Mouse (Mus musculus): ENCODE measurements around the gene Tub. TPM values are rescaled to one million over a fixed set of nuclear protein-coding genes. Genes with fewer than 3 reads are reported as not detected.

The Tub gene
- polyA plus RNA-seq, 1 experiment: 0.49 TPM

DNA sequence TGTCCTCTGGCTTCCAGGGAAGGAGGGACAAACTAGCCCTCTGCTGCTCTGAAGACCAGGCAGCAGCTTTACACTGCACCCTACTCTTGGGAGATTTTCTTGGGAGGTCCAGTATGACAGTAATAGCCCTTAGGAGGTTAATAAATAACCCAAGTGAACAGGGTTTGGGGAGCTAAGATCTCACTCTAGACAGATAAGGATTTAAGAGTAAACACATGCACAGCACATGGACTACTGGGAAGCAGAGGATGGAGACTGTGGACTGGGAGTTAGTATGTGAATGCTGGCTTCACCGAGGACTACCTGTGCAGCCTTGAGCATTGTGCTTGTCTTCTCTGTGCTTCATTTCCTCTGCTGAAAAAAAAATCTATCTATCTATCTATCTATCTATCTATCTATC is 59.1 kb downstream of the Tub start:
- Histone ChIP-seq H3K4me3 (ENCODE audit: insufficient read depth, low read length) (no peak overlapping the region), H3K27ac (ENCODE audit: insufficient read depth, low read length) (no peak overlapping the region), H3K4me1 (ENCODE audit: control insufficient read depth, insufficient read depth, low read length) (no peaks in the 10 kb centered on the region)
- no peak for TF ChIP-seq CTCF (IDR thresholded peaks at IDR 0.05; ENCODE audit: borderline replicate concordance, insufficient read depth, low read length)
- TF ChIP-seq POLR2A (IDR thresholded peaks at IDR 0.05; ENCODE audit: low read depth, low read length): no peak

DNA sequence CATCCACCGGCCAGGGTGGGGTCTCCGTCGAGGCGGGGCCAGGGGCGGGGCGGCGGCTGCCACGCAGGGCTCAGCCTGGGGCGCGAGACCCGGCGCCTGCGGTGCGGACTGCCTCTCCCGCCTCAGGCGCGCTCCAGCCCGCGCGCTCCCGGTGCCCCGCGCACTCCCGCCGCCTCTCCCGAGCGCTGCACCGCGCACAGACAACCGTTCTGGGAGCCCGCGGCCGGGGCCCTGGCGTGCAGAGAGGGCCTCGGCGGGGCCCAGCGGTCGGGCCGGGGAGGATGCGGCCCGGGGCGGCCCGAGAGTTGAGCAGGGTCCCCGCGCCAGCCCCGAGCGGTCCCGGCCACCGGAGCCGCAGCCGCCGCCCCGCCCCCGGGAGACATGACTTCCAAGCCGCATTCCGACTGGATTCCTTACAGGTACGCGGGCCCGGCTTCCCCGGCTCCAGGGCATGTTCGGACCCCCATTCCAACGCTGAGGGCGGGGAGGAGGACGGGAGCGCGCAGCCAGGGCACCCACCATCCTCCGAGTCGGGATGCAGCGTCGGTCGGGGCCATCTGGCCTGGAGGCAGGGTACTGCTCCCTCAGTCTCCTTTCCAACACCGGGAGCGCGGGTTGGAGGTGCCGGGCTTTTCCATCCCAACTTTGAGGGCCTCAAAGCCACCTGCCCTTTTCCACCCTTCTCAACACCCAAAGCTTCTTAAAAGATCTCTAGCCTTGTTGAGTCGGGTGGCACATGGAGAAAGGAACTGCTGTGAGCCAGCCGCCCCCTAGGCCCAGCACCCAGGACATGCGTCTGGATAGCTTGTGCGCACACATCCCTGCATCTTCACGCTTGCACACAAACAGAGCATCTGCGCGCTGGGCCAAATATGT is 60.8 kb downstream of the Tub start:
- H3K4me3 ChIP-seq (ENCODE audit: insufficient read depth, low read length): peak overlapping the region; percentile 34
- TF ChIP-seq POLR2A (IDR thresholded peaks at IDR 0.05; ENCODE audit: low read depth, low read length) (no peak), CTCF (IDR thresholded peaks at IDR 0.05; ENCODE audit: borderline replicate concordance, insufficient read depth, low read length) (no peak)
- no peak overlapping the region for H3K27ac ChIP-seq (ENCODE audit: insufficient read depth, low read length)

DNA sequence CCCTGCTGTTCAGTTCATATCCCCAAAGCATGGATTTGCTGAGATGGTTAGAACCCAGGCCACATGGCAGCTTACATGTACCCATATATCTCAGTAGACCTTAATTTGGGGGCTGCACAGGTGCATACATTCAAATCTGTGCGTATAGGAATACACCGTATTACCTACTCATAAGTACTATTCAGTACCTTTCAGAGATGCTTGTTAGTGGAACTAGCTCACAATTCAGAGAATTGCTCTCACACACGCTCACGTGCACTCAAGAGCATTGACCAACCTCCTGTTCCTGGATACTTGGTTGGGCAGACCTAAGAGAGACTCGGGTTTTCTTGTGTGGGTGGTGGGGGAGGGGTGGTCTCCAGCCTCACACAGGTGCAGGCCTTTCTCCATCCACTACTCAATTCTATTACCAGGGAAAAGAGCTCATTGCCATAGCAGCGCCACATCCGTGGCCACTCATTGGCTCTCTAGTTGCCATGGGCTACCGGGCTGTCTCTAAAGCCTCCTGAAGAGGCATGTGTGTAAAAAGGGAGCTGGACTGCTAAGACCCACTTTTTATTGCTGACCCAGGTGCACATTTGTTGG is 61.5 kb downstream of the Tub start:
- Histone ChIP-seq H3K27ac (ENCODE audit: insufficient read depth, low read length) (no peak overlapping the region), H3K4me1 (ENCODE audit: control insufficient read depth, insufficient read depth, low read length) (no peaks in the 10 kb centered on the region), H3K4me3 (ENCODE audit: insufficient read depth, low read length) (no peak overlapping the region)
- TF ChIP-seq POLR2A (IDR thresholded peaks at IDR 0.05; ENCODE audit: low read depth, low read length) (no peak), CTCF (IDR thresholded peaks at IDR 0.05; ENCODE audit: borderline replicate concordance, insufficient read depth, low read length) (no peak)

More for the DNA sequence above, 60.8 kb downstream of the Tub start:
- H3K4me1 ChIP-seq (ENCODE audit: control insufficient read depth, insufficient read depth, low read length): no peaks in the 10 kb centered on the region

DNA sequence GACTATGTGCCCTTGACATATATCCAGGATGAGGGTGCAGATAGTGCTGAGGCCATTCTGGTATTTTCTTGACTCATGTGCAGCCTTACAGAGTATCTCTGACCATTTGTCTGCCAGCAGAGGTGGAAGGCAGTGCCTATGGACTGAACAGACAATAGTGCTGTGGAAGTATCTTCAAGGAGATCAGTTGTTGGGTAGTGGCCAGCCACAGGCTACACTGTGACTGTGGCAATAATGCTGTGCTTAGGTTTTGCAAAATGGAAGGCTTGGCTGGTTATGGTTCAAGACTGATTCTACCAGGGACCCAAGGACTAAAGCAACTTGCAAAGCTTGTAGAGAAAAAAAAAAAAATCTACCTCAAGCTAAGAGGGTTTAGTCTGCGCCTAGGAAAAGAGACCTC is 62.4 kb downstream of the Tub start:
- no peak overlapping the region for H3K27ac ChIP-seq (ENCODE audit: insufficient read depth, low read length)
- TF ChIP-seq POLR2A (IDR thresholded peaks at IDR 0.05; ENCODE audit: low read depth, low read length): no peak
- no peak for TF ChIP-seq CTCF (IDR thresholded peaks at IDR 0.05; ENCODE audit: borderline replicate concordance, insufficient read depth, low read length)
- no peak overlapping the region for H3K4me3 ChIP-seq (ENCODE audit: insufficient read depth, low read length)

DNA sequence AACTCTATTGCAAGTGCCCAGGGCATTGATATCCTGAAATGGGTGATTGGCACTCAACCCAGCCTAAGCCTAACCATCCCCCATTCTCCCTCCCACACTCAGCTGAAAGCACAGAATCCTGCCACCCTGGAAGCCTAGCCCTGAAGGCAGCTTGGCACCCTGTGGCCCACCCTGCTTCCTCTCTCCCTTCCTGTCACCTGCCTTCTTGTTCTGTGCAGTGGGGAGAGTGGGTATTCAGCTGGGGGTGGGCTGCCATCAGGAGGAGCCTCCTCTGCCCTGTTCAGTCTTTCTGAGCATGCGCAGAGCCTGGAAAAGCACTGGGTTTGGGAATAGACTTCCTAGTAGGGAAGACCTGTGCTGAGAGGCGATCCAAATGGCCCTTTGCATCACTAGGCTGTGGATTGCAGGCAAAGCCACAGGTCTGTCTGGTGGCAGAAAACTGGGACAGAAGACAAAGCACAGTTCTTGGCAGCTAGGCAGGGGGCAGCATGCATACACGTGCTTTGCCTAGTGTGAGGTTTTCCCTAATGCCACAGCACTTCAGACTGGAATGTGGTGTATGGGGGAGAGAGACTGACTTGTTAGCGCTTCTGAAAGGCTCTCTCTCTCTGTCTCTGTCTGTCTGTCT is 63.0 kb downstream of the Tub start:
- Histone ChIP-seq H3K4me3 (ENCODE audit: insufficient read depth, low read length) (no peak overlapping the region), H3K27ac (ENCODE audit: insufficient read depth, low read length) (no peak overlapping the region), H3K4me1 (ENCODE audit: control insufficient read depth, insufficient read depth, low read length) (no peaks in the 10 kb centered on the region)
- TF ChIP-seq POLR2A (IDR thresholded peaks at IDR 0.05; ENCODE audit: low read depth, low read length) (no peak), CTCF (IDR thresholded peaks at IDR 0.05; ENCODE audit: borderline replicate concordance, insufficient read depth, low read length) (no peak)

More for the DNA sequence above, 62.4 kb downstream of the Tub start:
- no peaks in the 10 kb centered on the region for H3K4me1 ChIP-seq (ENCODE audit: control insufficient read depth, insufficient read depth, low read length)

DNA sequence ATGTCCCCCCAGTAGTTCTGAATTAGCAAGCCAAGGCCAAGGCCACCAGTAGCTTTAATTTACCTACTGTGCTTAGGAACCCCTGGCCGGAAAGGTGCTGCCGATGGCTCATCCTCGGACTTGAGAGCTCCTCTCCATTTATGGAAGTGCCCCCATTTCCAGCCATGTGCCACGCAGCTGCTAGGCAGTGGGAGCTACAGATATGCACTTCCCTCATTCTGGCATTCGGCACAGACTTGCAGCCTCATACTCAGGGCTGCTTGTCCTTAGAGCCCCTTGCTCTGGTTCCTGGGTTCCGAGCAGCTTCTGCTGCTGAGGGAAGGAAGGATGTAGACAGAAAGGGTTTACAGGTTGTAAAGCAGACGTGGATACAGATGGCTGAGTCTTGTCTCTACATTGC is 64.7 kb downstream of the Tub start:
- Histone ChIP-seq H3K4me1 (ENCODE audit: control insufficient read depth, insufficient read depth, low read length) (no peaks in the 10 kb centered on the region), H3K27ac (ENCODE audit: insufficient read depth, low read length) (no peak overlapping the region), H3K4me3 (ENCODE audit: insufficient read depth, low read length) (no peak overlapping the region)
- TF ChIP-seq CTCF (IDR thresholded peaks at IDR 0.05; ENCODE audit: borderline replicate concordance, insufficient read depth, low read length) (no peak), POLR2A (IDR thresholded peaks at IDR 0.05; ENCODE audit: low read depth, low read length) (no peak)

DNA sequence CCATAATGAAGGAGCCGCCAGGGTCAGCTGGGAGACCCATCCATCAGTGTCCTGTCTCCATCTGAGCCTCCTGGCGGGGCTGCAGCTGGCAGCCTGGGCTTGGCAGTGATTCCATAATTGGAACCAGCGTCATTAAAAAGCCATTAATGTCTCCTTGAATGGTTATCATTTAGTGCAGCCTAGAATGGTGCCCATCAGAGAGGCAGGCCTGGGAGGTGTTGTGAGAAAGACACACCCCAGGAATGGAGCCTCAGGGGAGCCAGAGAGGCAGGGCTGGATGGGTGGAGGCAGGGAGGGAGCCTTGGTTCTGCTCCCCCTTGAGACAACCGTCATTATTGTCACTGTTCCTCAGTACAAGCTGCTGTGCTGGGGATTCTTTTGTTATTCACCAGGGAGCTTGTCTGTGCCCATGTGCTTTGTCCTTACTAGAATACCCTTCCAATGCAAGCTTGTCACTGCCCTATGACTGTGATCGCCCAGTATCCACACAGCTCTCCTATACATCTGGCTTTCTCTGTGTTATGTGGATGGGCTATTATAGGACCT is 66.3 kb downstream of the Tub start:
- TF ChIP-seq CTCF (IDR thresholded peaks at IDR 0.05; ENCODE audit: borderline replicate concordance, insufficient read depth, low read length) (no peak), POLR2A (IDR thresholded peaks at IDR 0.05; ENCODE audit: low read depth, low read length) (no peak)
- Histone ChIP-seq H3K4me1 (ENCODE audit: control insufficient read depth, insufficient read depth, low read length) (no peaks in the 10 kb centered on the region), H3K27ac (ENCODE audit: insufficient read depth, low read length) (no peak overlapping the region), H3K4me3 (ENCODE audit: insufficient read depth, low read length) (no peak overlapping the region)

DNA sequence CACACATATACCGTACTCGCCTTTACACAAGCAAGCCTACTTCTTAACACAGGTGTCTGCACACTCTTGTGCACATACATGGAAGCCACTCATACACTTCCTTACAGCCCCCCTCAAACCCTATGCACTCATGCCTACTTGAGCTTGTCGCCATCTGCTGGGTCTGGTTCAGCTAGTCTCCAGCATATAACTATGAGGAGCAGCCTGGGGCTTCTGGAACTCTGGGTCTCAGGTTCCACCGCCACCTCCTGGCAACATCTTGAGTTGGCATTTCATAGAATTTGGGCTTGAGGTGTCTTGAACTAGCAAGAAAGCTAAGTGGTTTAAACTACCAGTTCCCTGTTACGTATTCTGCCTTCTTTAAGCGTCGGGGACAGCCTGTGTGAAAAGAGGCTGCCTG is 69.1 kb downstream of the Tub start:
- Histone ChIP-seq H3K27ac (ENCODE audit: insufficient read depth, low read length) (no peak overlapping the region), H3K4me3 (ENCODE audit: insufficient read depth, low read length) (no peak overlapping the region), H3K4me1 (ENCODE audit: control insufficient read depth, insufficient read depth, low read length) (no peaks in the 10 kb centered on the region)
- TF ChIP-seq CTCF (IDR thresholded peaks at IDR 0.05; ENCODE audit: borderline replicate concordance, insufficient read depth, low read length): no peak
- TF ChIP-seq POLR2A (IDR thresholded peaks at IDR 0.05; ENCODE audit: low read depth, low read length): no peak

DNA sequence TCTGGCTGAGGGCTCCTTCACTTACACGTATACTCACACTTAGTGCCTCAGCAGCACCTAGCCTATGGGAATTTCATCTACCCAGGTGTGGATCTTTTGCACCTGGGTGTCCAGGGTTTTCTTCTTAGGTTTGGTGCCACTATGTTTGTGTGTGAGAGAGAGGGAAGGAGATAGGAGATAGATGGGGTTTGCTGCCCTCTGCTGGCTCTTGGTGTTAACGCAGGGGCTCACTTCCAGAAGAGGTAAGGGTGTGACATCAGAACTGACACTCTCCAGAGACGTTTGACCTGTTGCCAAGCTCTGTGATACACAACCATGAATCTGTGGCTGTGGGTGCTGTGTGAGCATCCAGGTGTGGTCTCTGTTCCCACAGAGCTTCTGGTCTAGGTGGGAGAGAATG is 71.3 kb downstream of the Tub start:
- TF ChIP-seq POLR2A (IDR thresholded peaks at IDR 0.05; ENCODE audit: low read depth, low read length) (no peak), CTCF (IDR thresholded peaks at IDR 0.05; ENCODE audit: borderline replicate concordance, insufficient read depth, low read length) (peak; percentile 44; the same call in 1 of the 2 replicates)

More for the DNA sequence above, 71.3 kb downstream of the Tub start:
- Histone ChIP-seq H3K4me1 (ENCODE audit: control insufficient read depth, insufficient read depth, low read length) (no peaks in the 10 kb centered on the region), H3K27ac (ENCODE audit: insufficient read depth, low read length) (no peak overlapping the region), H3K4me3 (ENCODE audit: insufficient read depth, low read length) (no peak overlapping the region)

All from embryonic fibroblast, embryonic 13.5 days (primary cell).